Mouse (Mus musculus) spleen, adult 12 weeks (tissue): ENCODE measurements around the gene Entpd7.

ENCODE experiments used
- DNase-seq: peaks from one replicate; pipeline ENCODE4 v3.0.0; 2022; ENCODE audit warnings: low spot score

The Entpd7 gene

GRCm38 (mm10) chr19:43674730-43675524, 14.5 kb upstream of the Entpd7 start, which contains the start of gene Slc25a28:
Gene Slc25a28 (minus strand): TSS chr19:43674881.
- DNase-seq: peak; percentile 97

DNA sequence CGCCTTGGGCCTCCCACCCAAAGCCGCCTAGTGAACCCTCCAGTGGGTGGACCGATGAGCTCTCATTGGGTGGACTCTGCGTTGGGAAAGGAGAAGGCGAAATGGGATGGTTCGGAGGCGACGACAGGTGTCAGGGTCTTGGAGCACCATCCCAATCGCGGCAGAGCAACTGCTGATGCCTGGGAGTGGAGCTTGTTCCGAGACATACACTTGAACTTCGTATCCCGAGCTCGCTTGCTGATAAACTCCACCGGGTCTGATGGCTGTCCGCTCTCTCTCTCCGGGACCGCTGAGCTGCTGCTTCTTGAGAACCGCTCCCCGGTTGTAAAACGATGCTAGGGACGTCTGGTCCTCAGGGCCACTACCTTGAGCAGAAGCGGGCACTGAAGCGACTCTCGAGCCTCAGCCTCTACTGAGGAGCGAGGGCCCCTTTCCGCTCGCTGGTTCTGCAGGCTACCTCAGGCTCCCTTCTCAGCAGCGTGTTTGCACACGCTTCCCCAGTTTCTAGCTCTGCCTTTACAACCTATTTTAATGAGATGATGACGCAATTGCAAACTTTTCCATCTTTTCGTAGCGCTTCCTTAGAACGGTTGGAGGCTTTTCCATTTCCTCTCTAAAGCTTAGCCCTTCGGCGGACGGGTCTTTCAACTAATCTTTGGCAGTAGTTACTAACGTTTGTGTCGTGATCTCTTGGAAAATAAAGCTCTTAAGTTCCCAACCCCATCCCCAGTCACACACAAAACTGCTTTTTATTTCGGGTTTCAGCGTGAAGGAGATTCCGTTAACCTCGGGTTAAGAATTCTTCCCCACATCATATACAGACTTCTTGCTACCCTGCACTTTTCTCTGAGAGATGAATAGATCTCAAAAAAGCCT, 13.7 kb upstream of the Entpd7 start:
- DNase-seq: no peak

GRCm38 (mm10) chr19:43678467-43679003, 10.9 kb upstream of the Entpd7 start:
- no peak for DNase-seq

GRCm38 (mm10) chr19:43679474-43679981, 9.9 kb upstream of the Entpd7 start:
- no peak for DNase-seq

- DNase-seq: no peak
Observed at GRCm38 (mm10) chr19:43681541-43681940, 7.9 kb upstream of the Entpd7 start.

DNA sequence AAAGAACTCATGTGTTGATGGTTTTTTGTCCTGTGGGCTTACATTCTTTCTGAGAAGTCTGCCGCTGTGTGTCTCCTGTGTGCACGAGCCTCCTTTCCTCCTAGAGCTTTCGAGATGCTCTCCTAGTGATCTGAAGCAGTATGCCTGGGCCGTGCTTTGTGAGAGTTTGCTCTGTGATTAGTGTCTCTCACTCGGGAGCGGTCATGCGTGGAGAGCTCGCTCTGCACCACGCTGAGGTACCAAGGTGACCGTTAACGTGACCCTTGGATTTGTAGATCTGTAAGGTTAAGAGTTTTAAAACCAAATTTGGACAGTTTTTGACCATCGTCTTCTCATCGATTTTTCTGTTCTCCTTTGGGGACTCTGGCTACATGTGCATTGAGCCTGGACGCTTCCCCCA, 3.3 kb downstream of the Entpd7 start:
- DNase-seq: no peak

DNA sequence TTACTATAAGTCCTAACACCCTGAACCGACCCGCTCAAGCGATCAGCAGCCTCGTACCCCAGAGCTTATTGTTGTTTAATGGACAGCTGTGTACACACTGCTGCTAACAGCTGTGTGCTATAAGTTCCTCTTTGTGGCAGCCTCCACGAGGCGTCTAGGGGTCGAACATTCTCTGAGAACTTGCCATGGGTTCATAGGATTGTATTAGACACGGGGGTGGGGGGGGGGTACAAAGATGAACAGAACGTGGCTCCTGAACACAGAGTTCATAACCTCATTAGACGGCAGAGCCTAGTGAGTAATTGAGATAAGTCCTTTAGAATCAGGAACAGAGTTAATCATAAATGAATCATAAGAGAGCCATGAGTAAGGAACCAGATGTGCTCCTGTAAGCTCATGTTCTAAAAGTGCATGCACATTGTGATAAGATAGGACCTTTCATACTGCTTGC, 6.1 kb downstream of the Entpd7 start:
- DNase-seq: no peak

- DNase-seq: no peak
Observed at GRCm38 (mm10) chr19:43697666-43698370, 8.3 kb downstream of the Entpd7 start.

- no peak for DNase-seq
Observed at GRCm38 (mm10) chr19:43699021-43699762, 9.7 kb downstream of the Entpd7 start.

DNA sequence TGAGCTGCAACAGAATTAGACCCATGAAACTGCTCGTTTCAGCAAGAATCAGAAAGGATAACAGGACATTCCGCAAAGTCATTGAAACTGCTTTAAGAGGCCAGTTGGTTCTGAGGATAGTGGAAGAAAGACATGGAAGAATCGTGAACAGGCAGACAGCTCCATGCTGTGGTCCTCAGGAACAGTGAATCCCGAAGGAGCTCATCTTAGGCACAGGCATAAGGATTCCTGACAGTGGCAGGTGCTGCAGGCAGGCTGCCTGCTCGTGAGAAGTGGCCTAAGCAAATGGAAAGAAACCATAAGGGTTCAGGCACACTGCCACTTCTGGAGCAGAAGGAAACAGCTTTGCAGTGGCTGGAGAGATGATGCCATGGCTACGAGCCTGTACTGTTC, 10.3 kb downstream of the Entpd7 start:
- no peak for DNase-seq

DNA sequence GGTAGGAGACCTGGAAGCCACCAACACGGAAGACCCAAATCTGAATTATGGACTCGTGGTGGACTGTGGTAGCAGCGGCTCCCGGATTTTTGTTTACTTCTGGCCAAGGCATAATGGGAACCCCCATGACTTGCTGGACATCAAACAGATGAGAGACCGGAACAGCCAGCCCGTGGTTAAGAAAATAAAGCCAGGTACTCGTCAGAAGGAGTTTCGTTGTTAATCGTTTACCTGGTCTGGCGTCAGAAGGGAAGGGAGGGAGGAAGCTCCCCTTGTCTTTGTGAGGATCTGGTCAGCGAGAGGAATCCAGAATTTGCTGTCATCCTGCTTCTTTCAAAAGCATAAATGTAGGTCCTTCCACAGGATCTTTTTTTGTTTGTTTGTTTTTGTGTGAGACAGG, 14.7 kb downstream of the Entpd7 start:
- no peak for DNase-seq

DNA sequence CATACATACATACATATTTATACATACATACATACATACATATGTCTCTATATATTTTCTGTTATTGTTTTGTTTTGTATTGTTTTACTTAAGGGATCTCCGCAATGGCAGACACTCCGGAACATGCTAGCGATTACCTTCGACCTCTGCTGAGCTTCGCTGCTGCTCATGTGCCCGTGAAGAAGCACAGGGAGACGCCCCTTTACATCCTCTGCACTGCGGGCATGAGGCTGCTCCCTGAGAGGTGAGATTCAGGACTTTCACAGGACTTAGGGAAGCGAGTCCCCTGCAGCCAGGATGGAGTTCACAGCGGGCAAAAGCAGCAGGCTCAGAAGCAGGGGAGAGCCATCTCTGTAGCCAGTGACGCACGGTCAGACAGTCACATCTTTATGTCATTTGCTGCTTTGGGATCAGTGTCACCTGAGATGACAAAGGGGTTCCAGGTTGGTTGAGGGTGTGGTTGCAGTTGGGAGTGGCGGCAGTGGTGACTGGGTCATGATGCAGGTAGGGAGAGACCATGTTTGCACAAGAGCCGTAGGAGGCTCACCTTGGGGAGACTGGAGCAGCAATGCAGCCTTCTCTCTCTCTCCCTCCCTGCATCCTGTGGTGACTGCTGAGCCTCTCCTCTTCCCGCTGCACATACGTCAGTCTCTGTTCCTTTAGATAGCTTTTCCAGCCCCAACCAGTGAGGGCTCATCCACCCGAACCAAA, 15.5 kb downstream of the Entpd7 start:
- DNase-seq: no peak

- no peak for DNase-seq
Observed at GRCm38 (mm10) chr19:43708206-43708605, 18.7 kb downstream of the Entpd7 start.

DNA sequence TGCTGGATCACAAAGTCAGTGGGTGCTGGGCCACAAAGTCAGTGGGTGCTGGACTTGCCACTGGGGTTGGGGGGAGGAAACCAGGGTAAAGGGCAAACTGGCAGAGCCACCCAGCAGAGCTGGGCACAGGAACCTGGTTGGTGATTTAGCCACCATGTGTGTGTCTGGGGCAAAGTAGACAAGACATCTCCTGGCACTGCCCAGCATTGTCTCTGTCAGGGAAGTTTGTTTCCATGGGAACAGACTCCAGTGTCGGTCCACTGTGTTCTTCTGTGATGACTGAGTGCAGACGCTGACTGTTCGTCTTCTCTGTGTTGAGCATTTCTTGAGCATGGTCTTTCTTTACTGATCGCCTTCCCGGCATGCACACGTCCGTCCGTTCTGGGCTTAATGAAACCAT, 19.8 kb downstream of the Entpd7 start:
- DNase-seq: no peak

- no peak for DNase-seq
Observed at GRCm38 (mm10) chr19:43711159-43711916, 21.9 kb downstream of the Entpd7 start.

DNA sequence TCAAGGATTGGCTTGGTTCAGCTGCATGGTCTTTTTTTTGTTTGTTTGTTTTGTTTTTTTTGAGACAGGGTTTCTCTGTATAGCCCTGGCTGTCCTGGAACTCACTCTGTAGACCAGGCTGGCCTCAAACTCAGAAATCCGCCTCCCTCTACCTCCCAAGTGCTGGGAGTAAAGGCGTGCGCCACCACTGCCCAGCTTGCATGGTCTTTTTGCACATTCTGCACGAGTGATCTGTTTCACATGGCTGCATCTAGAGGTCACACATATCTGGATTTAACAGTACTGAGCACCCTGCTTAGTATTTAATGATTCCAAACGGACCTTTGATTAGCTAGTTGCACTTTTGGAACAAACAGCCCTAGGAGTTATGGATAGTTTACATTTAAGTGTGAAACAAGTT, 22.5 kb downstream of the Entpd7 start:
- no peak for DNase-seq

- DNase-seq: no peak
Observed at GRCm38 (mm10) chr19:43720061-43720460, 30.6 kb downstream of the Entpd7 start.

DNA sequence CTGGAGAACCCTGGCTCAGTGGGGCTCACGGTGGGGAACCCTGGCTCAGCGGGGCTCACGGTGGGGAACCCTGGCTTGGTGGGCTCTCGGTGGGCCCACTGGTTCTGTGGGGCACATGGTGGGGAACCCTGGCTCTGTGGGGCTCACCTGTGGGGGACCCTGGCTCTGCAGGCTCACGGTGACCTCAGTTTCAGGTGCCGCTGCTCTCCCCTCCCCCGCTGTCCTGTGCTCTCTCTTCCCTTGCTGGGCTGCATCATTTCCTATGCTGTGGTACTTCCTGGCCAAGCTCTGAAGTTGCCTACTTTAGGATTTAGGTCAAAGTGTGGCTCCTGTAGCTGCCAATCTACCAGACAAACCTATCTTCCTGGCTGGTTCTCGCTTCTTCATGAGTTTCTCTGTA, 33.4 kb downstream of the Entpd7 start:
- DNase-seq: no peak

- DNase-seq: no peak
Observed at GRCm38 (mm10) chr19:43723501-43723900, 34.0 kb downstream of the Entpd7 start.

DNA sequence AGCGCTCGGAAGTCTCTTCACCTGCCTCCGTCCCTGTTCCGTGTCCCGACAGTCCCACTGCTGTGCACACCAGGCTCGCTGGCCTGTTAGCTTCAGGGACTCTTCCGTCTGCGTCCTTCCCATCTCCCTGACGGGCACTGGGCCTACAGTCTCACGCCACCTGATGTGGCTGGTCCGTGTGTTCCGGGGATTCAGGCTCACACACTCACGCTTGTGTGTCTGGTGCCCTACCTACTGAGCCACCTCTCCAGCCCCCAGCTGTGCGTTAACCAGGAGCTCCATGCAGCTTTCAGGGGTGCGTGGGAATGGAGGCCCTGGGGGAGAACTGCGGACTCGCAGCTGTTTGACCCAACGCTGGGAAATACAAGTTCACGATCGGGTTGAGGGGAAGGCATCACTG, 34.7 kb downstream of the Entpd7 start:
- DNase-seq: no peak
